Mouse (Mus musculus) spleen, postnatal 10 days (tissue): Measurements from ENCODE around the gene Prl8a1.

Experiments used
- DNase-seq, 2 experiments: peaks; one replicate each; pipeline ENCODE4 v3.0.0; 2021 to 2022; ENCODE audit warnings: low spot score in 2 of 2

Gene Prl8a1

DNA sequence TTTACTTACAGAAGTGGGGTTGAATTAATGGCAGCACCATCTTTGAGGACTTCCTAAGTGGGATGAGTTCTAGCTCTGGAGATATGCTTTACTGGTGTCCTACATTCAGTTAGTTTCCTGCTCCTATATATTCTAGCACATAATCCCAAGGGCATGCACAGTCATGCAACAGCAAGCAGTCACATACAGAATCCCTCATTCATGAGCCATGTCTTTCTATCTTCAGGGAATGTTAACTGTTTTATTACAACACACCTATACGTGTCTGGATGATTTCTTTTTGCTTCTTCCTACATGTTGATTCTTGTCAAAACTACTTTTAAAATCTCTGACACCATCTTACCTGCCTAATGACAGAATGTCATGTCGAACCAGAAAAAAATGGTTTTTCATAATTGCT lies at the start of gene Prl8a1:
TSS of gene Prl8a1 (minus strand) at position 101 of the 400 bp plus-strand sequence.
- no peak for DNase-seq

DNA sequence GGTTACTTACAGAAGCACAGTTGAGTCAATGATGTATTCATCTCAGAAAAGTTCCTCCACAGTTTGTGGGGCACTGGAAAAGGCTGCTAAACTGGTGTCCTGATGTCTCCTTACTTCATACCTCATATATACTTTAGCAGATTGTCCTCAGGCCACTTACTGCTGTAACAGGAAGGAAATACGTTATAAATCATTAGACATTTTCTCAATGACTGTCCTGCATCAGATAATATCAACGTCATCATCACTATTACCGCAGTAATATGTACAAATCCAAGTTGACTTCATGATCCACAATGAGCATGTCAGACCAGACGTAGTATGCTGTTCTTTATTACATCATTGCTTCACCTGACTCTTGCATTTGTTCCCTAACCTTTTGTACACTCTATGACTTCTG lies 28.5 kb upstream of the Prl8a1 start, which contains the start of gene Prl7b1:
TSS of gene Prl7b1 (minus strand) at position 101 of the 400 bp plus-strand sequence.
- DNase-seq, result no peak

DNA sequence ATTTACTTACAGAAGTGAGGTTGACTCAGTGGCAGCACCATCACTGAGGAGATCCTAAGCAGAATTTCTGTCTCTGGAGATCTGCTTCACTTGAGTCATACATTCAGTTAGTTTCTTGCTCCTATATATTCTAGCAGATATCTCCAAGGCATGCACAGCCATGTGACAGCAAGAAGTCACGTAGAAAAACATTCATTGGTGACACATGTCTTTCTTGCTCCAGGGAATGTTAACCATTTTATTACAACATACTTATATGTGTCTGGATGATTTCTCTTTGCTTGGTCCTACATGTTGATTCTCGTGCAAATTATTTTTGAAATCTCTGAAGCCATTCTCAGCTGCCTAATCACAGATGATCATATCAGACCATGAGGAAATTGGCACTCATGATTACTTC lies 17.5 kb downstream of the Prl8a1 start, which contains the start of gene Prl8a9:
TSS of gene Prl8a9 (minus strand) at position 101 of the 400 bp plus-strand sequence.
- DNase-seq, result no peak

DNA sequence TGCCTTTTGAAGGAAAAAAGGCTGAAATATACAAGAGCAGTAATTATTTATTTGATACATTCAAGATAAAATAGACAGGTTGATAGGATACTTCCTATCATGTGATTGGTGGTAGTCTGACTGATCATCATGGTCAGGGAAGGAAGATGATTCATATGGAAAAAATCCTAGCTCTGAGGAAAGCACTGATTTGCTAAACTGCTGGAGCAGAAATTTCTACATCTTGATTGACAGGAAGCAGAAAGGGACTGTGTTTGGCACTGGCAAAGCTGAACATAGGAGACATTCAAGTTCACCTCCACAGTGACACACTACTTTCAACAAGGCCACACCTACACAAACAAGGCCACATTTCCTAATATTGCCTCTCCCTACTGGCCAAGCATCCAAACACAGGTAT lies 28.6 kb downstream of the Prl8a1 start:
- DNase-seq, result no peak
